Mouse (Mus musculus) ES-E14 (cell line): ENCODE measurements at regions not wholly inside any gene's neighbourhood (a gene's known extent, or its start where the extent isn't known, plus 50 kb on each side); places are given as distances from the start of the nearest gene placed in this dataset.

Experiments
- CHD2 ChIP-seq: IDR thresholded peaks from 2 replicates; pipeline ENCODE4 v1.6.1; 2014; ENCODE audit warnings: mild to moderate bottlenecking, low read depth, low read length, inconsistent platforms
- HCFC1 ChIP-seq: IDR thresholded peaks from 2 replicates; pipeline ENCODE4 v1.6.1; 2012; ENCODE audit warnings: low read length, inconsistent platforms, borderline replicate concordance; ENCODE audit not compliant: insufficient read depth
- MAFK ChIP-seq: IDR thresholded peaks from 2 replicates; pipeline ENCODE4 v1.6.1; 2014; ENCODE audit warnings: mild to moderate bottlenecking, low read depth, low read length, inconsistent platforms; ENCODE audit not compliant: insufficient read depth
- ZC3H11A ChIP-seq: IDR thresholded peaks from 2 replicates; pipeline ENCODE4 v1.6.1; 2012; ENCODE audit warnings: low read depth, mild to moderate bottlenecking, inconsistent platforms, low read length, borderline replicate concordance
- ZNF384 ChIP-seq: IDR thresholded peaks from 2 replicates; pipeline ENCODE4 v1.6.1; 2012; ENCODE audit warnings: low read depth, low read length, inconsistent platforms

GRCm38 (mm10) chrX:23095867-23096266, 269.0 kb downstream of the Klhl13 start:
- no peak for TF ChIP-seq ZNF384
- no peak for TF ChIP-seq ZC3H11A
- no peak for TF ChIP-seq CHD2
- TF ChIP-seq HCFC1, result no peak
- TF ChIP-seq MAFK, result no peak
